Mouse (Mus musculus): ENCODE data around the gene Dhx37.

DNA sequence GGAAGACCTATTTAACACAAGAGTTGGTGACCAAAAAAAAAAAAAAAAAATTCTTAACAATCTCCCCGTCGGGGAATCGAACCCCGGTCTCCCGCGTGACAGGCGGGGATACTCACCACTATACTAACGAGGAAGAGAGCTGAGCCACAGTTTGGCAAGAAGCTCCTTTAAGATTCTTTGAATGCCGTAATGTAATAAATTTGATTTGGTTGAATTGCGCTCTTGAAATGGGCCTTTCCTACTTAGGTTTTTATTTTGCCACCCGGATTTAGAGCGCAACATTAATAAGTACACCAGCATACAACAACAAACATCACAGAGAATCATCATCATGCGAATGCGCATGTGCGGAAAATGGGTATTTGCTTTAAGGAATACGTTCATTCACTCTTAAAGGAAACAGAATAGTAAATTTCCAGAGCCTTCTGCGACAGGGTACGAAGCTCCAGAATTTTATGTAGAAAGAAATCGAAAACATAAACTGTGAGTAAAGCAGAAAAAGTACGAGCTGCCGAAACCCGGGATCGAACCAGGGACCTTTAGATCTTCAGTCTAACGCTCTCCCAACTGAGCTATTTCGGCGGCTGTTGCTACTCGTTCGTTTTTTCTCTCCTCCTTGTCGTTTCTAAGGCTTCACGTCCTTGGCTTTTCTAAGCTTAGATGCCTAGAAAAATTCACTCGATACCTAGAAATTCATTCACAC, 28.2 kb downstream of the Dhx37 start:
- TF ChIP-seq CTCF (IDR thresholded peaks at IDR 0.05; ENCODE audit: extremely low read depth, insufficient read length, insufficient replicate concordance, low read depth, low read length) (no peak), POLR2A (IDR thresholded peaks at IDR 0.05; ENCODE audit: low read depth, low read length) (no peak)
